Mouse (Mus musculus) kidney, postnatal 0 days (tissue): ENCODE results near the gene Camkmt. TPM values are rescaled to one million over a fixed set of nuclear protein-coding genes. Genes with fewer than 3 reads are reported as not detected.
A peak's percentile ranks its signal among the peaks of the same experiment; 100 is the strongest.

Source experiments
- ATAC-seq: fragments of 200-750 bp; cut with Nextera tagmentation; replicated peaks from 2 replicates; pipeline ENCODE4 v1.8.0; 2017; ENCODE audit warnings: low read depth, moderate number of reproducible peaks, moderate TSS enrichment, moderate library complexity; ENCODE audit not compliant: low FRiP score
- DNase-seq: peaks from one replicate; pipeline ENCODE4 v3.0.0-alpha.2; 2016; ENCODE audit warnings: low spot score
- H3K27ac ChIP-seq: fragments of 300-500 bp; sonication (generic); 2 replicates; pipeline ENCODE4 v1.5.1; 2014; ENCODE audit warnings: mild to moderate bottlenecking
- H3K27me3 ChIP-seq: fragments of 300-500 bp; sonication (generic); 2 replicates; pipeline ENCODE4 v1.6.1; 2014; ENCODE audit warnings: low read length, mixed read lengths; ENCODE audit not compliant: insufficient read depth
- H3K36me3 ChIP-seq: fragments of 300-500 bp; sonication (generic); 2 replicates; pipeline ENCODE4 v1.6.1; 2014; ENCODE audit warnings: low read length, mixed read lengths; ENCODE audit not compliant: insufficient read depth
- H3K4me1 ChIP-seq: fragments of 300-500 bp; sonication (generic); replicated peaks from 2 replicates; pipeline ENCODE4 v1.6.1; 2014; ENCODE audit warnings: antibody characterized with exemption, low read length, mixed read lengths; ENCODE audit not compliant: insufficient read depth
- H3K4me2 ChIP-seq: fragments of 300-500 bp; sonication (generic); 2 replicates; pipeline ENCODE4 v1.6.1; 2014; ENCODE audit warnings: mild to moderate bottlenecking, low read length, moderate library complexity, mixed read lengths
- H3K4me3 ChIP-seq: fragments of 300-500 bp; sonication (generic); replicated peaks from 2 replicates; pipeline ENCODE4 v1.5.1; 2014; ENCODE audit warnings: low read depth, low read length
- H3K9ac ChIP-seq: fragments of 300-500 bp; sonication (generic); 2 replicates; pipeline ENCODE4 v1.6.1; 2014; ENCODE audit warnings: low read depth, low read length
- H3K9me3 ChIP-seq: fragments of 300-500 bp; sonication (generic); replicated peaks from 2 replicates; pipeline ENCODE4 v1.6.1; 2016; ENCODE audit warnings: low read length, inconsistent platforms, mixed read lengths
- CTCF ChIP-seq: IDR thresholded peaks from 2 replicates; pipeline ENCODE4 v1.5.1; 2016; ENCODE audit warnings: antibody characterized with exemption, low read depth, mild to moderate bottlenecking, moderate library complexity
- WGBS: fragments of 180-500 bp; shearing (Covaris S2); extraction: QIAGEN DNeasy Blood & Tissue Kit; methylation state at CpG from one replicate; pipeline ENCODE4 v1.1.7; 2014; 5-methylcytosine and 5-hydroxymethylcytosine counted together
- polyA plus RNA-seq: library from polyadenylated mRNA; unstranded; fragments of >200 nt; fragmentation: Nextera tagmentation; extraction: Ambion mirVana; gene quantifications from 2 replicates; pipeline ENCODE4 v1.2.1, GENCODE M21; 2015

Camkmt gene
- polyA plus RNA-seq, 1 experiment from 2014 or later = 14.4 TPM

GRCm38 (mm10) chr17:85087591-85087990 is 2.8 kb upstream of the Camkmt start:
- no peaks in the 10 kb centered on the region for H3K36me3 ChIP-seq
- no peaks in the 10 kb centered on the region for H3K9me3 ChIP-seq
- DNase-seq (no peak), ATAC-seq (no peak)
- WGBS = 91% methylated on average over 5 of the region's 5 CpGs
- H3K4me3 ChIP-seq = no peak overlapping the region
- H3K4me1 ChIP-seq = no peaks in the 10 kb centered on the region; the same call in 1 of the 2 replicates
- no peak overlapping the region for H3K4me2 ChIP-seq
- no peak for TF ChIP-seq CTCF
- no peak overlapping the region for H3K27ac ChIP-seq
- no peak overlapping the region for H3K9ac ChIP-seq
- no peaks in the 10 kb centered on the region for H3K27me3 ChIP-seq

GRCm38 (mm10) chr17:85088401-85088800 is 2.0 kb upstream of the Camkmt start:
- Histone ChIP-seq H3K4me1 (no peaks in the 10 kb centered on the region; the same call in 1 of the 2 replicates), H3K9me3 (no peaks in the 10 kb centered on the region), H3K27ac (no peak overlapping the region), H3K9ac (no peak overlapping the region), H3K4me3 (no peak overlapping the region), H3K4me2 (no peak overlapping the region), H3K27me3 (no peaks in the 10 kb centered on the region), H3K36me3 (no peaks in the 10 kb centered on the region)
- ATAC-seq = no peak
- DNase-seq = no peak
- WGBS = 90% methylated on average over 11 of the region's 11 CpGs
- TF ChIP-seq CTCF = no peak

GRCm38 (mm10) chr17:85089011-85089410 is 1.3 kb upstream of the Camkmt start:
- TF ChIP-seq CTCF = no peak
- no peaks in the 10 kb centered on the region; the same call in 1 of the 2 replicates for H3K4me1 ChIP-seq
- no peak overlapping the region for H3K27ac ChIP-seq
- H3K4me3 ChIP-seq = peak overlapping the region; percentile 91; the same call in 1 of the 2 replicates
- ATAC-seq = no peak
- no peak overlapping the region for H3K9ac ChIP-seq
- H3K4me2 ChIP-seq = peak overlapping the region; percentile 90
- H3K36me3 ChIP-seq = no peaks in the 10 kb centered on the region
- 42% methylated on average over 6 of the region's 6 CpGs for WGBS
- no peaks in the 10 kb centered on the region for H3K9me3 ChIP-seq
- no peaks in the 10 kb centered on the region for H3K27me3 ChIP-seq
- DNase-seq = peak; percentile 33

- no peak for TF ChIP-seq CTCF
- H3K4me1 ChIP-seq = no peaks in the 10 kb centered on the region; the same call in 1 of the 2 replicates
- H3K9me3 ChIP-seq = no peaks in the 10 kb centered on the region
- under 1% methylated on average over 16 of the region's 16 CpGs for WGBS
- H3K4me2 ChIP-seq = peak overlapping the region; percentile 90
- H3K27me3 ChIP-seq = no peaks in the 10 kb centered on the region
- no peaks in the 10 kb centered on the region for H3K36me3 ChIP-seq
- DNase-seq (peak; percentile 21), ATAC-seq (no peak)
- peak overlapping the region; percentile 91 for H3K4me3 ChIP-seq
- peak overlapping the region; percentile 81 for H3K9ac ChIP-seq
- H3K27ac ChIP-seq = peak overlapping the region; percentile 86
These were observed 731 bp upstream of the Camkmt start for GRCm38 (mm10) chr17:85089621-85090020.

GRCm38 (mm10) chr17:85091762-85092161 is 1.4 kb downstream of the Camkmt start:
- DNase-seq (no peak), ATAC-seq (no peak)
- 91% methylated on average over 6 of the region's 6 CpGs for WGBS
- no peak overlapping the region for H3K4me3 ChIP-seq
- no peaks in the 10 kb centered on the region for H3K27me3 ChIP-seq
- no peaks in the 10 kb centered on the region for H3K9me3 ChIP-seq
- no peak for TF ChIP-seq CTCF
- no peaks in the 10 kb centered on the region; the same call in 1 of the 2 replicates for H3K4me1 ChIP-seq
- H3K36me3 ChIP-seq = no peaks in the 10 kb centered on the region
- H3K27ac ChIP-seq = no peak overlapping the region
- peak overlapping the region; percentile 90 for H3K4me2 ChIP-seq
- H3K9ac ChIP-seq = no peak overlapping the region

GRCm38 (mm10) chr17:85096396-85096795 is 6.0 kb downstream of the Camkmt start:
- TF ChIP-seq CTCF = no peak
- DNase-seq (no peak), ATAC-seq (no peak)
- 0 out of 2 replicates have a peak, but pooled peaks cover 14% of the 10 kb centered on the region for H3K36me3 ChIP-seq
- no peaks in the 10 kb centered on the region for H3K9me3 ChIP-seq
- 97% methylated on average over 3 of the region's 3 CpGs for WGBS
- H3K4me2 ChIP-seq = no peak overlapping the region
- H3K4me3 ChIP-seq = no peak overlapping the region
- no peak overlapping the region for H3K9ac ChIP-seq
- no peaks in the 10 kb centered on the region for H3K27me3 ChIP-seq
- H3K27ac ChIP-seq = no peak overlapping the region
- H3K4me1 ChIP-seq = no peaks in the 10 kb centered on the region; the same call in 1 of the 2 replicates
